Mouse (Mus musculus): ENCODE measurements around the gene Epha3.

Epha3 gene

DNA sequence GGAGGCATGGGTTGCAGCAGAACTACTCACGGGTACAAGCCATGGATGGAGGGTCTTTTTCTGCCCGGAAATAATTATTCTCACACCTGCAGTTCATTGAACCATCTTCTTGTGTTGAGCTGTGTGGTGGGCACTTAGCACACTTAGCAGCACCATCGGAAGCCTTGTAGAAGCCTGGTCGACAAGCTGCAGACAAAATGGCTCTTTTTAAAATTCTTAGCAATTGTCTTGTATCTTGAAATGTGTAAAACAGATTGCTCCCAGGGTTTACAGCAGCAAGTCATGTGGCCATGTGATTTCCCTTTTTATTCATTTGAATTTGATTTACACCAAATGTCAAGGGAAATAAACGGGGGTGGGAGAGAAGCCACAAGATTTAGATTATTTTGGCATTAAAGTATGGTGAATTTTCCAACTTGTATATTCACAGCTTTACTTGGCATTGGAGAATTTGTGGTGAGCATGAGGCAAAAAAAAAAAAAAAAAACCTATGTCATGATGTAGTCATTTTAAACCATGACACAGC is 210.5 kb downstream of the Epha3 start:
- no peak for DNase-seq (ENCODE audit: low spot score)

DNA sequence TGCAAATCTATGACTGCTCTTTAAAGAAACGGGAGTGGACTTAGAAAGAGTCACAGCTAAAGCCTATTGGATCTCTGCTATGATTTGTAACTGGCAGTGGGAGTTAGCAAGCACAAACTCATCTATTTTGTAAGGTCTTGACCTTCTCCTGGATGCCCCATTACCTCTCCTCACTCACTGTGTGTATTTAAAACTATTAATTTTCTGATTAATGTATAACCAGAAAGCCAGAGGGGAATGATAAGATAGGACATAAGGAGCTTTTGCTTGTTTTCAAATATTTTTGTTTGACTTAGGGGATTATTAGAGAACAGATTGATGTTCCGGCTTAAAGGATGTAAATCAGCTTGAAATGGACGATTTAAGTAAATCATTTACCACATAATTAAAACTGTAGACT is 213.2 kb downstream of the Epha3 start:
- no peak for DNase-seq (ENCODE audit: low spot score)

DNA sequence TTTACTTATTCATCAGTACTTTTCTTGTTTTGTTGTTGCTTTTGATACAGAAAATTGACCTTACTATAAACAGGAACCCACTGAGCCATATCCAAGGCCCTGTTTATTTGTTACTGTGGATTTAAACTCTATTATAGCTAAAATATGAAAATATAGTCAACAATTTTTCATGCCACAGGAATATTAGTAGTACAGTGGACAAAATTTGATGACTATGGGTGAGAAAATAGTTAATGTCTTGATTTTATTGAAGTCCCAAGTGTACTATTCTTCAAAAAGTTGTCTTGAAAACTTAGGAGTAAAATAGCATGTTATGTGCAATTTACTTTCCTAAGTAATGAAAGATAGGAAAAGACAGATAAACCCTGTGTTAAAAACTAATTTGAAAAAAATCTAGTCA is 217.4 kb downstream of the Epha3 start:
- DNase-seq (ENCODE audit: low spot score), result no peak

DNA sequence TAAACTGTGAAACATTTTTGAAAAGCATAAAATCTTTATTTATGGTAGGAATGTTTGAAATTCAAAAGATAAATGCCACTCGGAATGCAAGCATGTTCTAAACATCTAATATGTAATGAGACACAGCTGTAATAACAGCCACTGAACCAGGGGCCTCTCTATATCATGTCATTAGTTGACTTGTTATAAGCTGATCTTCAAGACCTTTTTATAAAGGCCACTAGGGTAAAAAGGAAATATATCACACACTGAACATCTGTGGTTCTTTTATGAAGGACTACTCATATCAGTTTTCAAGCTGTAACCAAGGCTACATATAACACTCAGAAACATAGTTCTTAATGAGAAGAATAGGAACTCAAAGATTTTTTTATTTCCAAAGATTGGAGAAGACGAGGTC is 221.3 kb downstream of the Epha3 start:
- peak; percentile 30 for DNase-seq (ENCODE audit: low spot score)

DNA sequence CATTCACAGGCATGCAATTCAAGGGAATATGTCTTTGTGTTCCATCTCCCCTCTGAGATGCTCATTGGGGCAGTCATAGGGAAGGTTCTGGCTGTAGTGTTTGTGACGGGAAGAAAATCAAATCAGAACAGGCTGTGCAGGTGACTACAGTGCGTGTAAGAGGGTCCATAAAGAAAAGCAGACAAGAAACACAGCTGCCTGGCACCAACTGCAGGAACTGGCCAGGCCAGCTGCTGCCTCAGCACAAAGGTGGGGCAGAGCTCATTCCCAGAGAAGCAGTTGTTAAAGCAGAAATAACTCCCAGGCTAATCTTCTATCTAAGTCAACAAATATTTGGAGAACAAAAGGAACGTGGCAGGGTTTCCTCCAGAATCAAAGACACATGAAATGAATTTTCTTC is 222.4 kb downstream of the Epha3 start:
- DNase-seq (ENCODE audit: low spot score), result no peak

DNA sequence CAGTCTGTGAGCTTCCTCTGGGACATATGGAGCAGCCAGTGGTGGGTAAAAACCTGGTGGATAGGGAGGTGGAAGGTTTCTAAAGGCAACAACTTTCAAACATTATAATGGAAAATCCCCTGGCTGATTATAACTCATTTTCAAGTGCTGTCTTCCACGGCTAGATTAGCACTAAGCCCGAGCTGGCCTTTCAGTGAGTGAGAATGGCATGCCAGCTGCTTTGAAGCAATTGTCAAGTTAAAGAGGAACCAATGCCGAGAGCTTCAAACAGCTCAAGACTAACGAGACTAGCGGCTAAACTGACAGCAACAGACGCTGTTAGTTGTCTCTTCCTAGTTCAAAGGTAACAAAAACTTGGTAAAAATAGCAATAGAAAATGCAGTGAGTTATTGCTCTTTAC is 225.3 kb downstream of the Epha3 start:
- DNase-seq (ENCODE audit: low spot score), result peak; percentile 28

DNA sequence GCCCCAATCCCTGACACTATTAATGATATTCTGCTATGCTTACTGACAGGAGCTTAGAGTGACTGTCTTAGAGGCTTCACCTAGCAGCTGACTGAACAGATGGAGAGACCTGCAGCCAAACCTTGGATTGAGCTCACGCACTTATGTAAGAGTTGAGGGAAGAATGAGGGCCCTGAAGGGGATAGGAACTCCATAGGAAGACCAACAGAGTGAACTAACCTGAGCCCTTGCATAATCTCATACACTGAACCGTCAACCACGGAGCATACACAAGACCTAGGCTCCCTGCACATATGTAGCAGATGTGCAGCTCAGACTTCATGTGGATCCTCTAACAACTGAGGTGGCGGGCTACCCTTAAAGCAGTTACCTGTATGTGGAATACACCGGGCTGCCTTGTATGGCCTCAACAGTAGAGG is 230.2 kb downstream of the Epha3 start:
- no peak for DNase-seq (ENCODE audit: low spot score)

DNA sequence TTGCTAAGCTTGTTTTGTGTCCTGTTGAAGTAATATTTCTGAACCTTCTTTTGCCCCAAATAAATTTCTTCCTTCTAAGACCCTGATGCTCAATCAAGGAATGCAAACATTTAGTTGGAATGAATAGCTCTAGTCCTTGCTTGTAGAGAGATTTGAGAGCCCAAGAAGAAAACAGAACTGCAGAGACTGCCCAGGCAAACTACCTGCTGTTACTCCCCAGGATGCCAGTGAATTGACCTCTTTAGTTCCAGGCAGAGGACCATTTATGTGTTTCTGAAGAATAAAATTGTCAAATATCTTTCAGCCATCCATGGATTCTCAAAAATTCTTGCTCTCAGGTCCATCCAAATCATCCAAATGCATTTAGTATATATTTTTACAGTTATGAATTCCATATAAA is 238.7 kb downstream of the Epha3 start:
- no peak for DNase-seq (ENCODE audit: low spot score)

- no peak for DNase-seq (ENCODE audit: low spot score)
Measured at GRCm38 (mm10) chr16:63621845-63622244, 242.1 kb downstream of the Epha3 start.

GRCm38 (mm10) chr16:63615396-63615795 is 248.6 kb downstream of the Epha3 start:
- no peak for DNase-seq (ENCODE audit: low spot score)

DNA sequence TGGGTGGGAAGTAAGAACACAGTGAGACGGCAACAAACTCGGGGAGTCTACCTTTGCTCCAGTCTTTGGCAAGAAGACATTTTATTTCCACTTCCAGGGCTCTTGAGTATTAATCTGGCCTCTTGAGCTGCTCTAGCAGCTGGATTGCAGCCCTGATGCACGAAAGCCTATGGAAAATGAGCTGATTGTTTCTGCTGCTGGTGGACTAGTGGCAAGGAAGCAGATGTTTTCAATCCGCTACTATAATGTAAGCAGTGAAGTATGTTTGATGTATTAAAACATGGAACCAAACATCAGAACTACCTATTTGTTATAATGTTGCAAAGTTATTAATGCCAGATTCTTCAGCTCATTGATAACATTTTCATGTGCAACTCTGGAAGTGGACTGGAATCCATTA is 251.0 kb downstream of the Epha3 start:
- no peak for DNase-seq (ENCODE audit: low spot score)

DNA sequence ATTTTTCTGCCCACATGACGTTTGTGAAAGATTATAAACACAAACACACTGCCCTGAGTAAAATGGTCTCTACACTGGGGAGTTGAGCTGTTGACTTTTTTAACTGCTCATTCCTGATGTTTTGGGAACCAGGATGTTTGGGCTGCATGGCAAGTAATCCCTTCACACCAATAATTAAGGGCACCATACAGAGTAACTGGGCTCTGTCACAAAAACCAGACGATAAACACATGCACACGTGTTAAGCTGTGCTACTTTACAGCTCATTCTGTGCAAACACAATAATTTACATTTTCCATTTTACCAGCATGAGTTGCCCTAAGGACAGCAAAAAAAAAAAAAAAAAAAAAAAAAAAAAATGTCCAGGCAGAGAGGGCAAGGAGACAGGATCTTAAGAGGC is 263.7 kb downstream of the Epha3 start:
- DNase-seq (ENCODE audit: low spot score), result no peak

DNA sequence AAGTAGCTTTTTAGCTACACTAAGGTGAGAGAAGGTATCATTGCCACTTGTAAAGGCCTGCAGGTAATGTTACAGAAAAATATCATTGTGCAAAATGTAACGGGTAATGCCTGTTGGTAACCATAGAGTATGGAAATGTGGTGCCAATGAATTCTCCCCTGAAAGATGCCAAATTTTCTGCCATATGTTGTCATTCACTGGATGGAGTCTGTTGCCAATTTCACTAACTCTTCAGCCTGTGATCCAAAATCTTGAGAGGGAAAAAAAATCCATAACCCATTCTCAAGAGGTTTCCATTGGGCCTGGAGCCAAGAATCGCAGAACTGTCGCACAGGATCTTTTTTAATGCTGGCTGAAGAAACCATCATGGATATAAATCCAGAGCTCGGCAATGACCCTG is 269.3 kb downstream of the Epha3 start:
- no peak for DNase-seq (ENCODE audit: low spot score)

DNA sequence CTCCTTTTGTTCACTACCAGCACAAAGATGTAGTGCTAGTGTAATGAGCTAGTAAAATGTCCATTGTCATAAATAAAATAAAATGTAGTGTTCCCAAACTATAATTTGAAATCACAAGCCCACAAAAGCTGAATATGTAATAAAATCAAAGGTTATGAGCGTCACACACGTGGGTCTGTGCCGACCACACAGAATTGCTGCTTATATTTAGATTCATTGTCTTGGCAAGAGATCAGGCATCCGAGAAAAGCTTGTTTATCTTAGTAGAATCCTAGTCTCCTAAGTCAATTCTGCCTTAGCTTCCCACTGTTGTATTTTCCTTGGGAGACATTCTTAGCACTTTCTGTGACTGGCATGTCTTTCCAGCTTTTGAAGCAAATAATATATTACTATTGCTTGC is 294.2 kb downstream of the Epha3 start:
- DNase-seq (ENCODE audit: low spot score), result no peak

GRCm38 (mm10) chr16:63566106-63566836 is 297.7 kb downstream of the Epha3 start:
- DNase-seq (ENCODE audit: low spot score), result no peak

- DNase-seq (ENCODE audit: low spot score), result peak; percentile 22
Measured at GRCm38 (mm10) chr16:63556410-63557146, 307.4 kb downstream of the Epha3 start.

DNA sequence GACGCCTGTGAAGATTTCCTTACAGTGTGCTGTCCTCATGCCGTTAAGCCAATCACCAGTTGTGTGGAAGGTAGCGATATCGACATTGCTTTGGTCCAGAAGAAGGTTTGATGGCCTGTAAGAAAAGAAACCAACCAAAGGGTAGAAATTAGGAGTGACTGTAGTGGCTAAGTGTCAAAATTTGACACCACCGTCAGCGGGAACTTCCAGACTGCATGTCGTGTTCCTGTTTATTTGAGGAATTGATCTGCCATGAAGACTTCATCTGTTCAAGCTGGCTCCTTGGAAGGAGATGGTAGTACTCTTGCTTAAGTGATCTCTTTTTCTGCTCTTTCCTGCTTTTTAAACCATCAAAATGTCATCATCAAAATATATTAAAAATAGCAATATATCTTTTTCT is 311.4 kb downstream of the Epha3 start:
- no peak for DNase-seq (ENCODE audit: low spot score)

DNA sequence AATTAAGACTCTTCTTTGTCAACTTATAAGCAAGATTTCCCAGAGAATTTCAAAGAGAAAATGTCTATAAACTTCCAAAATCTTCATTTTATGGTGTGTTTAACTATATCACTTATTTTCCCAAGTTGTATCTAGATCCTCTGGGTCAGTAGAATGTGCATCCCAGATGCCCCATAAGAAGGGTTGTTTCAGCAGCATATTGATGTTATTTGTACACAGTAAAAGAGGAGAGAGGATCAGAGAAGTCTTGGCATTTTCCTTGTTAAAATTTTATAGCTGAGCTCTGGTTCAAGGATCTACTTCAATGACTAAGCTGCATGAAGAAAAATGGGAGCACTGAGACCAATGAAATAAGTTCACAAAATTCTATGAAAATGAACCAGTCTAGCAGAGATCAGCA is 324.5 kb downstream of the Epha3 start:
- DNase-seq (ENCODE audit: low spot score), result no peak

DNA sequence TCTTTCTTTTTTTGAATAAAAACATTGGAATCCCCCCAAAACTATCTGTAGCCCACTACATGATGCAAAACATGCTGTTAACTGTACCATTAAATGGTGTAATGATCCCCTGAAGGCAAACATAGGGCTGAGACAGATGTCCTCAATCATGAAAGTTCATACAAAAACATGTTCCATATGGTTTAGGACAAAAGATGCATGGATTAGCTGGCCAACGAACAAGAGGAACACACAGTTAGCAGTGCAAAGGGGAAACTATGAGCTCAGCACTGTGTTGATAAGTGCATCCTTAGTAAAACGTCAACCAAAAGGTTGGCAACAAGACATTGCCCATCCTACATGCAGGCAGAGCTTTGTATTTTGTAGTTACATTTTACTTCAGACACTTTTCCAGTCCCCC is 335.2 kb downstream of the Epha3 start:
- peak; percentile 4 for DNase-seq (ENCODE audit: low spot score)

DNA sequence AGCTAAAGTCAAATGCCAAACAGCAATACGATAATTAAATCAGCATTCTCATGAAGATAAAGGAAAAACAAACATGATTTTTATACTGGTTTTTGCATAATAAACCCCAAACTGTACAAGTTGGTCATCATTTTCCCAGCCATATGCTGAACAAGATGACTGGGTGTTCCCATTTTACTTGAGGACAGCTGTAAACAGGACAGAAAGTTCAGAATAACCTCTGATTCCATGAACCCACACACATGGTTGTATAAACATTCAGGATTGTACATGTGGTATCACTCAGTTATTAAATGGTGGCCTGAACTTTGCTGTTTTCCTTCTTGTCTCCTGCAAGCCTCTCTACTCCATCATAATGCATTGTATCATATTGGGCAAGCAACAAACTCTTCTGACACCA is 346.3 kb downstream of the Epha3 start:
- no peak for DNase-seq (ENCODE audit: low spot score)

DNA sequence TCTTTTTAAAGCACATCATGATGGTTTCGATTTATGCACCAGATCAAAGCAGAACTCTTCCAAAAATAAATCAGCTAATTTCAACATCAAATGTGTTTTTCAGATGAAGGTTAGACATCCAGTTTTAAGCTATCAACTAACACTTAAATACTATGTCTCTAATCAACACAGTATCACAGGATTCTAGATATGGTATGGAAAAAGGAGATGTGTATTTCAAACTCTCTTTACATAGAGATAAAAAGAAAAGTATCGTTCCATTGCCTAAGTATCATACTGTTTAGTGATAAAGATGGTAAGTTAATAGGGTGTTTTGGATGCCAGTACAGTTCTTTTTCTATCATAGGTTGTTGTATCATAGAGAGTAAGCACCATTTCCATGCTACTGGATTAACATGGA is 353.9 kb downstream of the Epha3 start:
- no peak for DNase-seq (ENCODE audit: low spot score)

DNA sequence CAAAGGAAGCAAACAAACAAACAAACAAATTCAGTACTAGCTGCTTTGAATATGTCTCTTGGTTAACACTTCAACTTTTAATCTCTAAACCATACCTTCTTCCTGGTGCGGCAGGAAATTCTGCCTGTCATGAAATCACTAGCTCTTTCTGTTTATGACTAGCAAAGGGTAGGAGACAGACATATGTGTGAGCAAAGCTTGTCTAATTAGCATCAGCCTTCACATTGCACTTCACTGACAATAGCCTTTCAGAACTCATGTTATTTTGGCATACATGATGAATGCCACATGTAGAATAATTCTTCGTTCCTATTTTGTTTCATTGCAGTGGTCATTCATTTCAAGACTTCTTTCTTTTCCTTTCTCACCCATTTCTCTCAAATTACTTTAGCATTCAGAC is 357.5 kb downstream of the Epha3 start:
- no peak for DNase-seq (ENCODE audit: low spot score)

- peak; percentile 80 for DNase-seq (ENCODE audit: low spot score)
Measured at GRCm38 (mm10) chr16:63501456-63501855, 362.5 kb downstream of the Epha3 start.

- peak; percentile 56 for DNase-seq (ENCODE audit: low spot score)
Measured at GRCm38 (mm10) chr16:63500975-63501393, 363.0 kb downstream of the Epha3 start.

Measured in embryo, embryonic 10 days (tissue).